Mouse (Mus musculus): ENCODE measurements around the gene G2e3. TPM values are rescaled to one million over a fixed set of nuclear protein-coding genes. Genes with fewer than 3 reads are reported as not detected.

Gene G2e3
- polyA plus RNA-seq (2012; rRNA removed) = 1.2 and 1.5 TPM in 2 replicates

DNA sequence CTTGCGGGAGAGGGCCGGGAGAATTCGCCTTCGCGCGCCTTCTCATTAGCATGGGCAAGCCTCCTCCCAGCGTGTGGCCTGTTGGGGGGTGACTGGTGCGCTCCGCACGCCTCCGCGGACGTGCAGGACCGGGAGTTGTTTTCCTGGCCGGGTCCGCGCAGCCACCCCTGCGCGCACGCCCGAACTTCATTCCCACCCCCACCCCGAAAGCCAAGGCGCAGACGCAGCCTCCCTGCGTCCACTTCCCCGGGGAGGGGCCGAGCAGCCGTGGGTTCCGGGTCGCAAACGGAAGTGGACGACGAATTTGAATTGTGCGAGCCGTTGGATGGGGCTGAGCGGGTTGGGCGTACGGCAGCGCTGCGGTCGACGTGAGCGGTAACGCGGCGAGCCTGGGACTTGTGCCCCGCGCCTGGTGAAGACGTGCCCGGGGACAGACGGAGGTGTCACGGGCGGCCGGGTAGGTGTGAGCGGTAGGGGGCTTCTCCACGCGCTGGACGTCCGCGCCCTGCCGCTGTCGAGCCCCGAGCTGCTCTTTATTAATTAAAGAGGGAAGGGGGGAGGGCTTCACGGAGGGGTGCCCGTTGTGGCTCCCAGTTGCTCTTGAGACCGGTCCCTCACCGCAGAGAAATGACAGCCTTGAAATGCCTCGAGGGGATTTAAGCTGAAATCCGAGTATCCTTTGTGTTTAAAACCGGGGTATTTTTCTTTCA is at the start of gene G2e3:
Gene G2e3 (plus strand): TSS at position 74 of the 710 bp plus-strand sequence.
- TF ChIP-seq POLR2A (IDR thresholded peaks at IDR 0.05; ENCODE audit: borderline replicate concordance, extremely low read depth, low read depth, low read length) = peak; percentile 78
- TF ChIP-seq CTCF (IDR thresholded peaks at IDR 0.05; ENCODE audit: insufficient read depth, low read length) = no peak
- peak within 1 kb of the TSS; percentile 86 for H3K4me3 ChIP-seq (replicated peaks; ENCODE audit: extremely low read depth, low read depth, low read length)
- whole genome bisulfite sequencing = under 1% methylated on average over 70 of the region's 70 CpGs
- DNase-seq = peak; percentile 82
- peaks cover 2% of the 10 kb centered on the region for H3K4me1 ChIP-seq (ENCODE audit: control insufficient read depth, insufficient read depth, low read length)

DNA sequence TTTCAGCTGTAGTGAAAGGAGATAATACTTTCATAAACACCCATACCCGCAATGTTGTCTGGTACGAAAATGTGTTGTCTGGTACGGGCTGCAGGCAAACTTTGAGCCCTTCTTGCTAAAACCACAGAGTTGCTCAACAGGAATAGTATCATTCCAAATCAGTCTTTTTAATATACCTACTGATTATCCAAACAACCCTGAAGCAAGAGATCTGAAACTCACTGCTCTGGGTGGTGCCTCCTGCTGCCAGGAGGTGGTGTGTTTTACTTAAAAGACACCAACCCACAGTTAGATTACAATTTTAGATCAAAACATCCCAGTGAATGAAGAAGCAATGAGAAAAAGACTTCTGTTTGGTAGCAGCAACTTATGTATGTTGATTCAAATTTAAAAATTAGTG is 24.3 kb upstream of the G2e3 start:
- H3K4me1 ChIP-seq (ENCODE audit: control insufficient read depth, insufficient read depth, low read length) = peaks cover 3% of the 10 kb centered on the region
- DNase-seq = no peak
- WGBS = 73% methylated on average over 3 of the region's 3 CpGs
- no peak overlapping the region for H3K4me3 ChIP-seq (replicated peaks; ENCODE audit: extremely low read depth, low read depth, low read length)
- no peak for TF ChIP-seq CTCF (IDR thresholded peaks at IDR 0.05; ENCODE audit: insufficient read depth, low read length)

- DNase-seq = no peak
- TF ChIP-seq CTCF (IDR thresholded peaks at IDR 0.05; ENCODE audit: insufficient read depth, low read length) = no peak
- no peak for TF ChIP-seq POLR2A (IDR thresholded peaks at IDR 0.05; ENCODE audit: borderline replicate concordance, extremely low read depth, low read depth, low read length)
- Histone ChIP-seq H3K4me1 (ENCODE audit: control insufficient read depth, insufficient read depth, low read length) (peaks cover 3% of the 10 kb centered on the region), H3K4me3 (replicated peaks; ENCODE audit: extremely low read depth, low read depth, low read length) (no peak overlapping the region)
- WGBS = 58% methylated on average over 3 of the region's 3 CpGs
These were observed 21.0 kb upstream of the G2e3 start for GRCm38 (mm10) chr12:51326819-51327218.

DNA sequence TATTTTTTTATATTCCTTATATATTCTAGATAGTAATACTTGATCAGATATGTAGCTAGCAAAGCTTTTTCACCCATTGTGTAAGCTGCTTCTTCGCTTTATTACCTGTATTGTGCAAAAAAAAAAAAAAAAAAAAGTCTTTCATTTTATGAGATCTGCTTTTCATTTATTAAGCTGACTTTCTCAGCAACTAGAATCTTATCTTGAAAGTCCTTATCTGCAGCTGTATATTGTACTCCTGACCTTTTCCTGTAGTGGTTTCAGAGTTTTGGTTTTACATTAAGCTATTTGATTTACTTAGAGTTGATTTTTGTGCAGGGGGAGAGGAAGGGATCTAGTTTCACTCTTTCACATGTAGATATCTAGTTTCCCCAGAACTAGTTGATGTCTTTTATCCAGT is 10.8 kb upstream of the G2e3 start:
- DNase-seq = no peak
- Histone ChIP-seq H3K4me3 (replicated peaks; ENCODE audit: extremely low read depth, low read depth, low read length) (no peak overlapping the region), H3K4me1 (ENCODE audit: control insufficient read depth, insufficient read depth, low read length) (no peaks in the 10 kb centered on the region)
- WGBS = 80% methylated on average over 1 of the region's 1 CpGs
- TF ChIP-seq POLR2A (IDR thresholded peaks at IDR 0.05; ENCODE audit: borderline replicate concordance, extremely low read depth, low read depth, low read length) = no peak
- no peak for TF ChIP-seq CTCF (IDR thresholded peaks at IDR 0.05; ENCODE audit: insufficient read depth, low read length)

DNA sequence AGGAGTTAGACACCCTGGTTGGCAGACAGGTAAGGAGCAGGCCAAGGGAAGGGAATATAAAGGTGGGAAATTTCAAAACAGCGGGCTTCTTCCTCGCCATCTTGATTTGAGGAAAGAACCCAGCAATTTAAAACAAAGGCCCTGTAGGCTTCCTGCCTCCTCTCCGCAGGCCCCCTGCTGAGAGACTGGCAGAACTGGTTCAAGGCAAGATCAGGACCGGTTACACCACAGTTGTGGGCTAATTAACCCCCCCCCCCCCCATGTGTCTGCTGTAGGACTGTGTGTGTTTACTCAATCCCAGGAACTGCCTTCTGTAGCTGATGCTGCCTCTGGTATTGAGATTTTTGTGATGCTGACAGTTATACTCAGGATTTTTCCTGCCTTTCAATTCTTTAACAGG is 1.7 kb upstream of the G2e3 start:
- no peak for TF ChIP-seq POLR2A (IDR thresholded peaks at IDR 0.05; ENCODE audit: borderline replicate concordance, extremely low read depth, low read depth, low read length)
- TF ChIP-seq CTCF (IDR thresholded peaks at IDR 0.05; ENCODE audit: insufficient read depth, low read length) = no peak
- peak; percentile 17 for DNase-seq
- WGBS = 52% methylated on average over 4 of the region's 4 CpGs
- Histone ChIP-seq H3K4me3 (replicated peaks; ENCODE audit: extremely low read depth, low read depth, low read length) (no peak overlapping the region), H3K4me1 (ENCODE audit: control insufficient read depth, insufficient read depth, low read length) (peaks cover 2% of the 10 kb centered on the region)

DNA sequence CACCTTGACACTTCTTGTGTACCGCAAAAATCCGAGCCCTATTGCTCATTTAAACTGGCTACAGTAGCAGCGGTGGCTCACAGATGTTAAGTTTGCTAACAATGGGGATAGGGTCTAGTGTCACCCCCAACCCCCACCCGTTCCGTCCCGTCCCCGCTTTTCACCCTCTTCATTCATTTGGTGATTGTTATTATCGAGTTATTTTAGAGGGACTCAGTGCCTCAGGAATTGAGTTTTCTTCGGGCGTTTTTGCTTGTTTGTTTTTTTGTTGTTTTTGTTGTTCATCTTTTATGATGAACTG is 787 bp downstream of the G2e3 start:
- WGBS = 1% methylated on average over 10 of the region's 10 CpGs
- peaks cover 2% of the 10 kb centered on the region for H3K4me1 ChIP-seq (ENCODE audit: control insufficient read depth, insufficient read depth, low read length)
- no peak for DNase-seq
- peak overlapping the region; percentile 86 for H3K4me3 ChIP-seq (replicated peaks; ENCODE audit: extremely low read depth, low read depth, low read length)
- TF ChIP-seq POLR2A (IDR thresholded peaks at IDR 0.05; ENCODE audit: borderline replicate concordance, extremely low read depth, low read depth, low read length) (no peak), CTCF (IDR thresholded peaks at IDR 0.05; ENCODE audit: insufficient read depth, low read length) (no peak)

GRCm38 (mm10) chr12:51355296-51355695 is 7.4 kb downstream of the G2e3 start:
- Histone ChIP-seq H3K4me1 (ENCODE audit: control insufficient read depth, insufficient read depth, low read length) (no peaks in the 10 kb centered on the region), H3K4me3 (replicated peaks; ENCODE audit: extremely low read depth, low read depth, low read length) (no peak overlapping the region)
- DNase-seq = no peak
- TF ChIP-seq CTCF (IDR thresholded peaks at IDR 0.05; ENCODE audit: insufficient read depth, low read length) (no peak), POLR2A (IDR thresholded peaks at IDR 0.05; ENCODE audit: borderline replicate concordance, extremely low read depth, low read depth, low read length) (no peak)
- WGBS = 32% methylated on average over 8 of the region's 8 CpGs

DNA sequence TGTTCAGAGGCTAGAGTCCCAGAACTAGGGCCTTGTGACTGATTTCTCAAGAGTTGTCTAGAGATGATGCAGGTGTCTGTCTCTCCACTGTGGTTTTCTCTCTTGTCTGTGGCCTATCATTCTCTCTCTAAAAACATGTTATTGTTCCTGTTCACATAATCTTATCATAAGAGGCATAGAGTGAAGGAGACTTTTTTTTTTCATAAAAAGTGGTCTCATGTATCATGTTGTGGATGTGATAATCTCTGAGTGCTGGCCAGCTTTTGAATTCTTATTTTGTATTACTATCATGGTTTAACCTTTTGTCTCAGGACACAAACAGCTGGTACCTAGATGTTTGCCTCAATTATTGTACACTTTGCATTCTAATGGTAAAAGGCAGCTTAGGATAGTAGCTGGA is 13.4 kb downstream of the G2e3 start:
- no peak for DNase-seq
- no peaks in the 10 kb centered on the region for H3K4me1 ChIP-seq (ENCODE audit: control insufficient read depth, insufficient read depth, low read length)
- no peak for TF ChIP-seq CTCF (IDR thresholded peaks at IDR 0.05; ENCODE audit: insufficient read depth, low read length)
- TF ChIP-seq POLR2A (IDR thresholded peaks at IDR 0.05; ENCODE audit: borderline replicate concordance, extremely low read depth, low read depth, low read length) = no peak
- H3K4me3 ChIP-seq (replicated peaks; ENCODE audit: extremely low read depth, low read depth, low read length) = no peak overlapping the region

DNA sequence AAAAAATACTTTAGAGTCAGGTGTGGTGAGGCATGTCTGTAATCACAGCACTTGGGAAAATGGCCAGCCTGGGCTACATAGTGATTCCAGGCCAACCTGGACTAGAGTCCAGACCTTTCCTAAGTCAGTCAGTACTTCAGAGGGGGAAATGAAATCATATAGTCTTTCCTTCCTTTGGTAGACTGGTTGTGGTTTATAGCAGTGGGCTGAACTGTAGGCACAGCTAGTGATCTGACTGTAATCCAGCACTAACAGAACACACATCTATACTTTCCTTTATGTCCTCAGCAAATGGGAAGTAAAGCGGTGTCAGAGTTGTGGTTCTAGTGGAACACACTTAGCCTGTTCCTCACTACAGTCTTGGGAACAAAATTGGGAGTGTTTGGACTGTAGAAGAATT is 15.0 kb downstream of the G2e3 start:
- no peak for DNase-seq
- Histone ChIP-seq H3K4me1 (ENCODE audit: control insufficient read depth, insufficient read depth, low read length) (no peaks in the 10 kb centered on the region), H3K4me3 (replicated peaks; ENCODE audit: extremely low read depth, low read depth, low read length) (no peak overlapping the region)
- TF ChIP-seq CTCF (IDR thresholded peaks at IDR 0.05; ENCODE audit: insufficient read depth, low read length) (no peak), POLR2A (IDR thresholded peaks at IDR 0.05; ENCODE audit: borderline replicate concordance, extremely low read depth, low read depth, low read length) (no peak)
- WGBS = 100% methylated on average over 1 of the region's 1 CpGs

DNA sequence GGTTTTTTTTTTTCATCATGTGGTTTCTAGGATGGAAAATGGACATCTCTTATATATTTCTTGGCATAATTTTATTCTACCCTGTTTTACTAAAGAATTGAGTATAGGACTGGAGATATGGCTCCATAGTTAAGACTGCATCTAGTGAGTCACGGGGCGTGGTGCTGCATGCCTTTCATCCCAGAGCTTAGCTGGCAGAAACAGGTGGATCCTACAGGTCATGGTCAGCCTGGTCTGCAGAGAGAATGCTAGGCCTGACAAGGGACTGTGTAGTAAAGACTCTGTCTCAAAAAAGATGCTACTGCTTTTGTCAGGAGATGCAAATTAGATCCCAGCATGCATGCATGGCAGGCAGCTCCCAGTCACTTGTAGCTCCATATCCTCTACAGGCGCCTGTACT is 20.6 kb downstream of the G2e3 start:
- 98% methylated on average over 3 of the region's 3 CpGs for WGBS
- TF ChIP-seq CTCF (IDR thresholded peaks at IDR 0.05; ENCODE audit: insufficient read depth, low read length) (no peak), POLR2A (IDR thresholded peaks at IDR 0.05; ENCODE audit: borderline replicate concordance, extremely low read depth, low read depth, low read length) (no peak)
- no peak for DNase-seq
- Histone ChIP-seq H3K4me1 (ENCODE audit: control insufficient read depth, insufficient read depth, low read length) (no peaks in the 10 kb centered on the region), H3K4me3 (replicated peaks; ENCODE audit: extremely low read depth, low read depth, low read length) (no peak overlapping the region)
